Mouse (Mus musculus): ENCODE data around the gene Atrx. TPM values are rescaled to one million over a fixed set of nuclear protein-coding genes. Genes with fewer than 3 reads are reported as not detected.

The Atrx gene
- total and polyA plus RNA-seq, 3 experiments, result 14.1 to 64.9 (median 55.6) TPM

DNA sequence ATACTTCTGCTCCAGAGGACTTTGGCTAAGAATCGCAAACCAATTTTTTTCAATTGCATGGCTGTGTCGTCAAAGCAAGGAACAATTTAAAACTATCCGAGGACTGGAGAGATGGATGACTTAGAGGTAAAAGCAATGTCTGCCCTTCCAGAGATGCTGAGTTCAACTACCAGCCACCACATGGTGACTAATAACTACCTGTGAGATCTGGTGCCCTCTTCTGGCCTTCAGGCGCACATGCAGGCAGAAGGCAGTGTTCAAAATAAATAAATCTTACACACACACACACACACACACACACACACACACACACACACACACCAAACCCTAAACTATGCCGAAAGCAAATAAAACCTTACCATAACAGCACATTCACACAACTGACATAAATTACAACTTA, 64.8 kb downstream of the Atrx start:
- no peaks in the 10 kb centered on the region for H3K4me1 ChIP-seq (ENCODE audit: control insufficient read depth, insufficient read depth, low read length)
- no peak for TF ChIP-seq POLR2A (IDR thresholded peaks at IDR 0.05; ENCODE audit: insufficient read depth, low read depth, low read length)
- TF ChIP-seq CTCF (IDR thresholded peaks at IDR 0.05), result peak; percentile 54
- H3K27ac ChIP-seq, result no peak overlapping the region

DNA sequence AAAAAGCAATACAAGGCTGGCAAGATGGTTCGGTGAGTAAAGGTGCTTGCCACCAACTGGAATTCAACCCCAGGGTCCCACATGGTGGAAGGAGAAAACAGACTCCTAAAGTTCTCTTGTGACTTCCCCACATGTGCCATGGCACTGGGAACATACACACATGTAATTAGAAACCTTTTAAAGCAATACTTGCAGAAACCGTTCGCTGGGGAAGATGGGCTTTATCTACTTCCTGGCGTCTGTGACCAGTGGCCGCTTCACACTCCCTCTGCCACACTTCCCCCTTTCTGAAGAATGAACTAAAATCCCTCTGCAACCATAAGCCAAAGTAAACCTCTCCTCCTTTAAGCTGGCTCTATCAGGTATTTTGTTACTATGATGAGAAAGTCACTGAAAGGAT, 104.7 kb downstream of the Atrx start:
- Histone ChIP-seq H3K27ac (no peak overlapping the region), H3K36me3 (ENCODE audit: control insufficient read depth, insufficient read depth, low read length) (no peaks in the 10 kb centered on the region), H3K9ac (ENCODE audit: low read depth, low read length) (no peak overlapping the region), H3K27me3 (ENCODE audit: control insufficient read depth, insufficient read depth, low read length) (no peaks in the 10 kb centered on the region), H3K4me3 (no peak overlapping the region), H3K79me2 (replicated peaks; ENCODE audit: control insufficient read depth, insufficient read depth, low read length) (no peaks in the 10 kb centered on the region), H3K4me1 (ENCODE audit: control insufficient read depth, insufficient read depth, low read length) (no peaks in the 10 kb centered on the region)
- intact Hi-C loops (cut with DNase I), result no loop called here
- WGBS, result 86% methylated on average over 5 of the region's 5 CpGs
- no peak for TF ChIP-seq EP300 (IDR thresholded peaks at IDR 0.05; ENCODE audit: insufficient read depth, low read depth, low read length)
- TF ChIP-seq POLR2A (IDR thresholded peaks at IDR 0.05; ENCODE audit: insufficient read depth, low read depth, low read length), result no peak
- TF ChIP-seq CTCF (IDR thresholded peaks at IDR 0.05), result no peak
- DNase-seq, result no peak

More for the DNA sequence above, 64.8 kb downstream of the Atrx start:
- no peaks in the 10 kb centered on the region for H3K27me3 ChIP-seq (ENCODE audit: control insufficient read depth, insufficient read depth, low read length)
- H3K9ac ChIP-seq (ENCODE audit: low read depth, low read length), result no peak overlapping the region
- no peak overlapping the region for H3K4me3 ChIP-seq
- 79% methylated on average over 5 of the region's 5 CpGs for WGBS
- intact Hi-C loops (cut with DNase I), result loop anchor here (10.0 kb wide), 1 partner anchor 700 kb away; no protein-coding TSS in a partner anchor
- no peaks in the 10 kb centered on the region for H3K79me2 ChIP-seq (replicated peaks; ENCODE audit: control insufficient read depth, insufficient read depth, low read length)
- no peaks in the 10 kb centered on the region for H3K36me3 ChIP-seq (ENCODE audit: control insufficient read depth, insufficient read depth, low read length)
- DNase-seq, result peak in 1 of 2 experiments; percentile 2

DNA sequence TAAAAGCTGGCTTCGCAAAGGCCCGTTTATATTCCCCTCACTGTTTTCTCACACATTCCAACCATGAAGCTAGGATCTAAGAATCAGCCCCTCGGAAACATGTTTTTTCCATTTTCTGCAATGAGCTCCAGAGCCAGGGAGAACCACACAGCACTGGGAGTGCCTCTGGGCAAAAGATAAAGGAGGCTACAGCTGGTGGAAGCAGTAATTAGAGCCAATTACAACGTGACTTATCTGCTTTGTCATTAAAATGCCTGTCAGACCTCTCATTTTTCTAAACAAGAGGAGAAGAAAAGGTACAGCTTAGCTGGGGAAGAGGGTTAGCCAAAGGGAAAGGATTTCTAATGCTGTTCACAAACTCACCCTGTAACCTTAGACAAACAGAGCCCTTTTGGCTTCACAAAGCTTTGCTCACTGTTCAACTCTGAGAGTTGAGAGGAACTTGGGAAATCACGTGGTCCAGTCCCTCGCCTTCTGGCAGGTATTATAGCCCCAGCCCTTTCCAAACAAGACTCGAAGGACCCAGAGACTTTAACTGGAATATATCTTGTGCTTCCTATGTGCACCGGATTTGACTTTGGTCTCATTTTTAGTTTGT, 134.3 kb downstream of the Atrx start:
- Histone ChIP-seq H3K36me3 (ENCODE audit: control insufficient read depth, insufficient read depth, low read length) (no peaks in the 10 kb centered on the region), H3K4me3 (no peak overlapping the region), H3K4me1 (ENCODE audit: control insufficient read depth, insufficient read depth, low read length) (no peaks in the 10 kb centered on the region), H3K9ac (ENCODE audit: low read depth, low read length) (no peak overlapping the region), H3K79me2 (replicated peaks; ENCODE audit: control insufficient read depth, insufficient read depth, low read length) (no peaks in the 10 kb centered on the region), H3K27ac (no peak overlapping the region), H3K27me3 (ENCODE audit: control insufficient read depth, insufficient read depth, low read length) (no peaks in the 10 kb centered on the region)
- TF ChIP-seq CTCF (IDR thresholded peaks at IDR 0.05) (no peak), POLR2A (IDR thresholded peaks at IDR 0.05; ENCODE audit: insufficient read depth, low read depth, low read length) (no peak), EP300 (IDR thresholded peaks at IDR 0.05; ENCODE audit: insufficient read depth, low read depth, low read length) (no peak)
- intact Hi-C loops (cut with DNase I), result no loop called here
- WGBS, result 58% methylated on average over 8 of the region's 8 CpGs
- DNase-seq, result no peak

DNA sequence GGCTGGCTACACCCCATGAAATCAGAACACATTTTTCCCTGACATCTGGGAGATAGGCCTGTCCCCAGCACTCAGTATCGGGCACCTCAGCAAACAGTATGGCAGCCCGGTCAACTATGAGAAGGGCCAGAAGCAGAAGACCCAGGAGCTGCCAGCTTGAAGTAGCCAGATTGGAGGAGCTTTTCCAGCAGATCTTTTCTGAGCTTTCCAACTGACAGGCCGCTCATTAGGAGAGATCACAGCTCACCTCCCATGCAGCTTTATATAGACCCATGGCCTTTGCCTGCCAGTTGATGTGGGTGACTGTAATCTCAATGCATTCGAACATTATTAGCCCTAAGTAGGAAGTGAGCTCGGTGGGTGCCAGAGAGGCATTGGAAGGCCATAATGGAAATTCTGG, 155.9 kb downstream of the Atrx start:
- no peak overlapping the region for H3K4me3 ChIP-seq
- H3K79me2 ChIP-seq (replicated peaks; ENCODE audit: control insufficient read depth, insufficient read depth, low read length), result no peaks in the 10 kb centered on the region
- intact Hi-C loops (cut with DNase I), result no loop called here
- H3K4me1 ChIP-seq (ENCODE audit: control insufficient read depth, insufficient read depth, low read length), result peaks cover 1% of the 10 kb centered on the region; the same call in 1 of the 2 replicates
- WGBS, result 65% methylated on average over 5 of the region's 5 CpGs
- TF ChIP-seq CTCF (IDR thresholded peaks at IDR 0.05) (no peak), EP300 (IDR thresholded peaks at IDR 0.05; ENCODE audit: insufficient read depth, low read depth, low read length) (no peak), POLR2A (IDR thresholded peaks at IDR 0.05; ENCODE audit: insufficient read depth, low read depth, low read length) (no peak)
- DNase-seq, result peak in 1 of 2 experiments; percentile 31
- H3K36me3 ChIP-seq (ENCODE audit: control insufficient read depth, insufficient read depth, low read length), result no peaks in the 10 kb centered on the region
- H3K9ac ChIP-seq (ENCODE audit: low read depth, low read length), result no peak overlapping the region
- no peaks in the 10 kb centered on the region for H3K27me3 ChIP-seq (ENCODE audit: control insufficient read depth, insufficient read depth, low read length)
- H3K27ac ChIP-seq, result peak overlapping the region; percentile 61

DNA sequence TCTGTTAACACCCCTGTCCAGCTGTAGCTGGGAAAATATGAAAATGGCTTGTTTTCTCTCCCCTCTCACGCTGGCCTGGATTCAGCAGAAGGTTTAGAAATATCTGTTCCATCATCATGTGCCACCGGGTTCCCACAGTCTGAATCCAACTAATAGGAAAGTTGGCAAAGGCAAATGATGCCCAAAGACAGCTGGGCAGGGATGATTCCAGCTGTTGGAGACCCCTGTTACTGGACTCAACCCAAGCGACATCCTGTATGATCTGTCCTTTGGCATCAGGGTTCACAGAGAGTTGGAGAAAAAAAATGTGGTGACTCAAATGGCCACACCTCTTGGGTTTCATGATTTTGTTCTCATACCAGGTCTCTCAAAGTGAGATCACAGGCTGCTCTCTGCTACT, 161.3 kb downstream of the Atrx start:
- no peaks in the 10 kb centered on the region for H3K79me2 ChIP-seq (replicated peaks; ENCODE audit: control insufficient read depth, insufficient read depth, low read length)
- H3K36me3 ChIP-seq (ENCODE audit: control insufficient read depth, insufficient read depth, low read length), result no peaks in the 10 kb centered on the region
- no peak for DNase-seq
- no peaks in the 10 kb centered on the region for H3K27me3 ChIP-seq (ENCODE audit: control insufficient read depth, insufficient read depth, low read length)
- intact Hi-C loops (cut with DNase I), result no loop called here
- H3K4me1 ChIP-seq (ENCODE audit: control insufficient read depth, insufficient read depth, low read length), result peaks cover 1% of the 10 kb centered on the region; the same call in 1 of the 2 replicates
- no peak overlapping the region for H3K4me3 ChIP-seq
- 63% methylated on average over 3 of the region's 3 CpGs for WGBS
- no peak overlapping the region for H3K9ac ChIP-seq (ENCODE audit: low read depth, low read length)
- no peak overlapping the region for H3K27ac ChIP-seq
- TF ChIP-seq CTCF (IDR thresholded peaks at IDR 0.05) (no peak), POLR2A (IDR thresholded peaks at IDR 0.05; ENCODE audit: insufficient read depth, low read depth, low read length) (no peak), EP300 (IDR thresholded peaks at IDR 0.05; ENCODE audit: insufficient read depth, low read depth, low read length) (no peak)

DNA sequence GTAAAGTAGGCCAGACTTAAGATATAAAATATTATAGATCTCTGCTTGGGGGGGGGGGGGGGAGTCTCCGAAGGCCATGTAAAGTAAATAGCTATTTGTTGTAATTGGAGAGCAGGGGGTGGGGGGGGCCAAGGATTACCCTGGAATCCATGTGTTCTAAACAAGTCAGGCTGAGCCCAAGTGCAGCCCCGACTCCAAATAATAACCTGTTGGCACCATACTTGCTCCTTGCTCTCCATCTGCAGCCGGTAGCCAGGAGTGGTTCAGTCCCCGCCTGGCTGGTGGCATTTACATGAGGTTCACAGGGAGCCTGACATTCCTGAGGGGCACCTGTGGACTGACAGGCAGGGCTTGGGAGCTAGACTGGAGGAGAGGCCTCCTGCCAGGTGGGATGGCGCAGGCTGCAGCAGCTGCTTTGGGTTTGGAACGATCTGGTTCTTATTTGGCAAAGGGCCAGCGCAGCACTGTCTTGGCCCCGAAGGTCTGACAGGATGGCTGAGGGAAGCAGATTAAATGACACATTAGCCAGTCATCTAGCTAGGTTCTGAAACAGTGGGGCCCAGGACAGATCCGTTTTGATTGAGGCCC, 161.9 kb downstream of the Atrx start:
- TF ChIP-seq CTCF (IDR thresholded peaks at IDR 0.05) (no peak), EP300 (IDR thresholded peaks at IDR 0.05; ENCODE audit: insufficient read depth, low read depth, low read length) (no peak)
- intact Hi-C loops (cut with DNase I), result no loop called here
- DNase-seq, result peak; percentile 32 to 35
- Histone ChIP-seq H3K4me1 (ENCODE audit: control insufficient read depth, insufficient read depth, low read length) (peaks cover 1% of the 10 kb centered on the region; the same call in 1 of the 2 replicates), H3K27me3 (ENCODE audit: control insufficient read depth, insufficient read depth, low read length) (no peaks in the 10 kb centered on the region), H3K27ac (no peak overlapping the region), H3K79me2 (replicated peaks; ENCODE audit: control insufficient read depth, insufficient read depth, low read length) (no peaks in the 10 kb centered on the region), H3K4me3 (no peak overlapping the region), H3K36me3 (ENCODE audit: control insufficient read depth, insufficient read depth, low read length) (no peaks in the 10 kb centered on the region), H3K9ac (ENCODE audit: low read depth, low read length) (no peak overlapping the region)
- WGBS, result 40% methylated on average over 9 of the region's 9 CpGs
